Mouse (Mus musculus): ENCODE results near the gene S1pr4.

S1pr4 gene

DNA sequence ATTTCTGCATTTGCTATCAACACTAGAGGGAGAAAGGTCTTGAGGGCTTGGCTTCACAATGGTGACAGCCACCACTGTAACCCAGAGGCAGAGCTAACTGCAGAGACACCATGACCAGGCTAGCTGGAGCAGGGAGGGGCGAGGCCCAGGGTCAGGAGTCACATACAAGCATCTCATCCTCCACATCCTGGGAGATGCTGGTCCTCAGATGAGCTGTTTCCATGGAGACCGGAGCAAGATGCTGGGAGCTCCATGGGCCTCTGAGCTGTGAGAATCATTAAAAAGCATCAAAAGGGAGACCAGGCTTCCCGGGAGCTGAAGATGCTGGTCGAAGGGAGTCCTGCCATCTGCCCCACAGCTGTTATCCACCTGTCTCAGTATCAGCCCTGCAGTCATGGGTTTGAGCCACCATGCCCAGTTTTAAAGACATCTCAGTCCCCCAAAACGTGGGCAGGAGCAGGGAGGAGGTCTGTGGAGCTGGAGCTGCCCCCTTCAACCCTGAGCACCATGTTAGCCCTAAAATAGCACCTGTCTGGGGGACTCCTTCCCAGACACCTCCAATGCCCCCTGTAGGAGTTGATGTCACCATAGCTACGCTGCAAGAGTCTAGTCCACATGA is 15.4 kb downstream of the S1pr4 start:
- Histone ChIP-seq H3K4me1 (replicated peaks; ENCODE audit: low read depth, low read length) (peaks cover 85% of the 10 kb centered on the region), H3K4me3 (replicated peaks; ENCODE audit: low read length) (no peak overlapping the region), H3K27me3 (ENCODE audit: insufficient read depth, low read length) (peaks cover 15% of the 10 kb centered on the region), H3K36me3 (ENCODE audit: insufficient read depth, low read length) (peaks cover 39% of the 10 kb centered on the region), H3K9me3 (ENCODE audit: low read length) (no peaks in the 10 kb centered on the region)
- TF ChIP-seq POU5F1 (IDR thresholded peaks at IDR 0.05; ENCODE audit: borderline replicate concordance, low read length): no peak
- no peak for TF ChIP-seq NANOG (IDR thresholded peaks at IDR 0.05; ENCODE audit: borderline replicate concordance, low read length)
- TF ChIP-seq CTCF (conservative IDR thresholded peaks at IDR 0.05; ENCODE audit: low read length): no peak

DNA sequence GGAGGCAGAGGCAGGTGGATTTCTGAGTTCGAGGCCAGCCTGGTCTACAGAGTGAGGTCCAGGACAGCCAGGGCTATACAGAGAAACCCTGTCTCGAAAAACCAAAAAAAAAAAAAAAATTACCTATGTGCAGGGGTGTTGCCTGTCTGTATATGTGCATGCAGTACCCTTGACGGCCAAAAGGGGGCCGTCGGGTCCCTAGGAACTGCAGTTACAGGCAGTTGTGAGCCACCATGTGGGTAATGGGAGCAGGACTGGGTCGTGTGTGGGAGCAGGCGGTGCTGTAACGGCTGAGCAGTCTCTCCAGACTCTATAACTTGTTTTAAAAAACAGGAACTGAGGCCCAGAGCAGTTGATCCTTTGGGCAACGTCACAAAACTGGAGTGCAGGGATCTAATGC is 15.9 kb downstream of the S1pr4 start:
- H3K9me3 ChIP-seq (ENCODE audit: low read length): no peaks in the 10 kb centered on the region
- peaks cover 33% of the 10 kb centered on the region for H3K36me3 ChIP-seq (ENCODE audit: insufficient read depth, low read length)
- peaks cover 79% of the 10 kb centered on the region for H3K4me1 ChIP-seq (replicated peaks; ENCODE audit: low read depth, low read length)
- H3K27me3 ChIP-seq (ENCODE audit: insufficient read depth, low read length): peaks cover 16% of the 10 kb centered on the region
- peak; percentile 67 for TF ChIP-seq CTCF (conservative IDR thresholded peaks at IDR 0.05; ENCODE audit: low read length)
- no peak for TF ChIP-seq NANOG (IDR thresholded peaks at IDR 0.05; ENCODE audit: borderline replicate concordance, low read length)
- no peak for TF ChIP-seq POU5F1 (IDR thresholded peaks at IDR 0.05; ENCODE audit: borderline replicate concordance, low read length)
- no peak overlapping the region for H3K4me3 ChIP-seq (replicated peaks; ENCODE audit: low read length)

DNA sequence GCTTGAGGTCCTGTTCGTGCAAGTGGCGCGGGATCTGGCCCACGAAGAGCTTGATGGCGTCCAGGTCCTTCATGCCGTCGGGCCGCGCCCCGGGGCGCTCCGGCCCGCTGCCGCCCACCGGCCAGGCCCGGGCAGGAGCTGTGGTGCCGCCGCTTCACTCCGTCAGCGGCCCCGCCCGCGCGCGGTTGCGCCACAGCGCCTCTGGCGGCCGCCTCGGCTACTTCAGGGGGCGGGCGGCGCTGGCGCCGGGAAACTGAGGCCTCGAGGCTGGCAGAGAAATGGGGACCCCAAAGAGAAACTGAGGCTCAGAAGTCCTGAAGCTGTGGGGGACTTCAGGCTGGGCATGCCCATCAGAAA is 17.4 kb downstream of the S1pr4 start, which contains the start of gene Celf5:
Gene Celf5 (minus strand): TSS at position 177 of the 357 bp plus-strand sequence.
- TF ChIP-seq NANOG (IDR thresholded peaks at IDR 0.05; ENCODE audit: borderline replicate concordance, low read length) (no peak), POU5F1 (IDR thresholded peaks at IDR 0.05; ENCODE audit: borderline replicate concordance, low read length) (no peak), CTCF (conservative IDR thresholded peaks at IDR 0.05; ENCODE audit: low read length) (no peak)
- Histone ChIP-seq H3K9me3 (ENCODE audit: low read length) (no peaks in the 10 kb centered on the region), H3K4me3 (replicated peaks; ENCODE audit: low read length) (peak within 1 kb of the TSS; percentile 84), H3K36me3 (ENCODE audit: insufficient read depth, low read length) (peaks cover 19% of the 10 kb centered on the region), H3K27me3 (ENCODE audit: insufficient read depth, low read length) (peaks cover 20% of the 10 kb centered on the region), H3K4me1 (replicated peaks; ENCODE audit: low read depth, low read length) (peaks cover 72% of the 10 kb centered on the region)

DNA sequence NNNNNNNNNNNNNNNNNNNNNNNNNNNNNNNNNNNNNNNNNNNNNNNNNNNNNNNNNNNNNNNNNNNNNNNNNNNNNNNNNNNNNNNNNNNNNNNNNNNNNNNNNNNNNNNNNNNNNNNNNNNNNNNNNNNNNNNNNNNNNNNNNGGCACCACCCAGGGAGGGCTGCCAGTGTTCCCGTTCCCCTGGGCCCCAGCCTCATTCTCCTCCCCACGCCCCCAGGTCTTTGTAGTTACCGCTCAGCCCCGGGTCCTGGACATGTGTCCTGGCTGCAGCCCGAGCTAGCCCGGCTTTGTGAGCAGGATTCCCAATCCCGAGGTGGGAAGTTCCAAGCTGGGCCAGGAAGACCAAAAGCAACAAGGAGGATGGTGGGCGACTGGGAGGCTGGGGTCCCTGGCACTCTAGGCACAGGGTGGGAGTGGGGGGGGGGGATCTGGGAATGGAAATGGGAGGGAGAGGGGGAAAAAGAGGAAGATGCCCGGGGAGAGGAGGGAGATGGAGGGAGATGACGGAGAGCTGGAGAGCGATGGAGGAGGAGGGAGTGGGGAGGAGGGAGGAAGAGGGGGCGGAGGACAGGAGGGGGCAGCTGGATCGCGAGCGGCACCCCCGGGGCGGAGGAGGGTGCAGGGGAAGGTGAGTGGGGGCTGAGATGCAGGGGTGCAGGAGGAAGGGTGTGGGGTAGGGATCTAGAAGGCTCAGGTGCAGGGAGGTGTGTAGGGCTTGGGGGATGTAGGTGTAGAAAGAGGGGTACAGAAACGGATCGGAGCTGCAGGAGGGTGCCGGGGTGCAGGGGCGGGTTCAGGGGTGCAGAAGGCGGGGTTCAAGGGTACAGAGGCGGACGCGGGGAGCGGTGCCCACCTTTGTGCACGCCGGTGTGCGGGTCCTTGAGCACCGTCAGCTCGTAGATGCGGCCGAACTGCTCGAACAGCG is 18.1 kb downstream of the S1pr4 start:
- peaks cover 72% of the 10 kb centered on the region for H3K4me1 ChIP-seq (replicated peaks; ENCODE audit: low read depth, low read length)
- H3K4me3 ChIP-seq (replicated peaks; ENCODE audit: low read length): peak overlapping the region; percentile 84
- H3K9me3 ChIP-seq (ENCODE audit: low read length): no peaks in the 10 kb centered on the region
- TF ChIP-seq POU5F1 (IDR thresholded peaks at IDR 0.05; ENCODE audit: borderline replicate concordance, low read length): no peak
- H3K27me3 ChIP-seq (ENCODE audit: insufficient read depth, low read length): peaks cover 25% of the 10 kb centered on the region
- peaks cover 12% of the 10 kb centered on the region for H3K36me3 ChIP-seq (ENCODE audit: insufficient read depth, low read length)

DNA sequence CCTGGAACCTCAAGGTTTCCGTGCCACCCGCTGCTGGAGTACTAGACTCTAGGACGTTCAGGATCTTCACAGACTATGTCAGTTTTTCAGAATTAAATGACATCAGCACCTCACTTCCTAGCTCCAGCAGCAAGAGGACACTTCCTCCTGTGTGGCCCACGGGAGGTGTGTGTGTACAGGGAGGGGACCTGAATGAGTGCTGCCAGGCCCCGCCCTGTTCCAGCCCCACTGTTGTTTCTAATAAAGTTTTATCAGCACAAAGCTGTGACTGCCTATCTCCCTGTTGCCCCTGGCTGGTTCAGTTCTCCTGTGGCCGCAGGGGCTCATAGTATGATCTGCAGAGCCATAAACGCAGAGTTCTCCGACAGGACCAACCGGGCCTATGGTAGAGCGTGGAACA is 25.5 kb downstream of the S1pr4 start:
- Histone ChIP-seq H3K27me3 (ENCODE audit: insufficient read depth, low read length) (peaks cover 66% of the 10 kb centered on the region), H3K4me3 (replicated peaks; ENCODE audit: low read length) (peak overlapping the region; percentile 46), H3K9me3 (ENCODE audit: low read length) (no peaks in the 10 kb centered on the region), H3K4me1 (replicated peaks; ENCODE audit: low read depth, low read length) (peaks cover 70% of the 10 kb centered on the region), H3K36me3 (ENCODE audit: insufficient read depth, low read length) (peaks cover 9% of the 10 kb centered on the region; the same call in 1 of the 2 replicates)
- TF ChIP-seq NANOG (IDR thresholded peaks at IDR 0.05; ENCODE audit: borderline replicate concordance, low read length) (no peak), CTCF (conservative IDR thresholded peaks at IDR 0.05; ENCODE audit: low read length) (no peak), POU5F1 (IDR thresholded peaks at IDR 0.05; ENCODE audit: borderline replicate concordance, low read length) (no peak)

DNA sequence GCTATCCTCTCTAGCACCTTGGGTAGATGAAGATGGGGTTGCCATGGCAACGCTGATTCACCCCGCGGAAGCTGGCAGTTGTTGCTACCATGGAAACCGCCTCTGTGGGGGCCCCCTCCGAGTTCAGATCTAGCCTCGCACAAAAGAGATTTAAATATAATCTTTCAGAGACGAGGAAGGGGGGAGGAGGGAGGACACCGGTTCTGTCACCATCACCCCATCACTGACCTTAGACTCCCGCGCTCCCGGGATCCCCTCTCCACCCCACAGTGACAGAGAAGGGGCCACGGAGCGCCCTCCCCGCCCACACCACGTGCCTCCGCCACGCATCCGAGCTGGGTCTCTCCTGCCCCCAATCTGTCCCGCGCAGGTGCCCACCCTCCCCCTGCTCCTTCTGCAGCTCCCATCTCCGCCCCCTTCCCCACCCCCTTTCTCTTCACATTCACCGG is 26.9 kb downstream of the S1pr4 start:
- peaks cover 9% of the 10 kb centered on the region; the same call in 1 of the 2 replicates for H3K36me3 ChIP-seq (ENCODE audit: insufficient read depth, low read length)
- peaks cover 65% of the 10 kb centered on the region for H3K27me3 ChIP-seq (ENCODE audit: insufficient read depth, low read length)
- peak overlapping the region; percentile 46 for H3K4me3 ChIP-seq (replicated peaks; ENCODE audit: low read length)
- TF ChIP-seq NANOG (IDR thresholded peaks at IDR 0.05; ENCODE audit: borderline replicate concordance, low read length) (no peak), CTCF (conservative IDR thresholded peaks at IDR 0.05; ENCODE audit: low read length) (no peak), POU5F1 (IDR thresholded peaks at IDR 0.05; ENCODE audit: borderline replicate concordance, low read length) (no peak)
- no peaks in the 10 kb centered on the region for H3K9me3 ChIP-seq (ENCODE audit: low read length)
- H3K4me1 ChIP-seq (replicated peaks; ENCODE audit: low read depth, low read length): peaks cover 74% of the 10 kb centered on the region

DNA sequence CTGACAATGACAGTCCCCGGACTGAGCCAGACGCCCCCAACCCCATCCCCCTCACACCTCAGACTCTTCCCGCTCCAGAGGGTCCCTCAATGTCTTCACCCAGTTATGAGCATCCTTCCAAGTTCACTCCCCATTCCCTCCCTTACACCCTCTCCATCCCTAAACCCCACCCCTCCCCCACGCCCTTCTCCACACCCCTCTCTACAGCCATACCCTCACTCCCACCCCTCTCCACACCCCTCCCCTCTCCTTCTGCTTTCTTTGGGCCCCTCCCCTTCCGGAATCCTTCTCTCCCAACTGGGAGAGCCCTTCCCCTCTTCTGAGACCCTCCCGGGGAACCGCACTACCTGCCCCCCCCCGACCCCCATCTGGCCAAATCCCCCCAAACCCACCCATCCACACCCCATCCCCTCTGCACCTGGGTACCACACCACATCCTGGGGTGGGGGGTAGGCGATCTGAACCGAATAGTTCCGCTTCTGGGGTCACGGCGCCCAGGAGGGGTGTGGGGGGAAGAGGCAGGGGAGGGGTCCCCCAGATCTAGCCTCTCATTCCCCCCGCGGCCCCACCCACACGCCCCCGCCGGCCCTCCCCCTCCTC is 27.4 kb downstream of the S1pr4 start:
- no peak for TF ChIP-seq NANOG (IDR thresholded peaks at IDR 0.05; ENCODE audit: borderline replicate concordance, low read length)
- TF ChIP-seq POU5F1 (IDR thresholded peaks at IDR 0.05; ENCODE audit: borderline replicate concordance, low read length): no peak
- TF ChIP-seq CTCF (conservative IDR thresholded peaks at IDR 0.05; ENCODE audit: low read length): no peak
- peaks cover 75% of the 10 kb centered on the region for H3K4me1 ChIP-seq (replicated peaks; ENCODE audit: low read depth, low read length)
- H3K9me3 ChIP-seq (ENCODE audit: low read length): no peaks in the 10 kb centered on the region
- H3K4me3 ChIP-seq (replicated peaks; ENCODE audit: low read length): no peak overlapping the region
- peaks cover 65% of the 10 kb centered on the region for H3K27me3 ChIP-seq (ENCODE audit: insufficient read depth, low read length)
- H3K36me3 ChIP-seq (ENCODE audit: insufficient read depth, low read length): peaks cover 12% of the 10 kb centered on the region

DNA sequence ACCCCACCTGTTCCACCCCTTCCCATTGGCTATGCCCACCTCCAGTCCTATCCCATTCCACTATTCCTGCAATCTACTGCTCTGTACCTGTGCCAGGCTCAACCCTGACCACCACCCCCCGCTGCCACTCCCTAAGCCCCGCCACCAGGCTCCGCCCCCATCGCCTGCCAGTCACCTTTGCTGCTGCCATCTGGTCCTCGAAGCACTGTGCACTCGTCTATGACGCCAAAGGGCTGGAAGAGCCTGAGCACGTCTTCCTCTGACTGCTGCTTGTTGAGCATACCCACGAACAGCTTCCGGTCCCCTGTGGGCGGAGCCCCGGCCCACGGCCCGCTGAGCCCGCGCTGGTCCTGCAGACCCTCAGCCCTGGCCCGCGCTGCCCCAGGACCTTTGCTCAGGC is 29.5 kb downstream of the S1pr4 start:
- Histone ChIP-seq H3K27me3 (ENCODE audit: insufficient read depth, low read length) (peaks cover 49% of the 10 kb centered on the region), H3K4me1 (replicated peaks; ENCODE audit: low read depth, low read length) (peaks cover 77% of the 10 kb centered on the region), H3K36me3 (ENCODE audit: insufficient read depth, low read length) (peaks cover 12% of the 10 kb centered on the region), H3K4me3 (replicated peaks; ENCODE audit: low read length) (peak overlapping the region; percentile 53), H3K9me3 (ENCODE audit: low read length) (no peaks in the 10 kb centered on the region)
- TF ChIP-seq POU5F1 (IDR thresholded peaks at IDR 0.05; ENCODE audit: borderline replicate concordance, low read length): no peak
- TF ChIP-seq CTCF (conservative IDR thresholded peaks at IDR 0.05; ENCODE audit: low read length): no peak
- no peak for TF ChIP-seq NANOG (IDR thresholded peaks at IDR 0.05; ENCODE audit: borderline replicate concordance, low read length)

Measured in E14TG2a.4 (cell line).